Mouse (Mus musculus) megakaryocyte, embryonic 14.5 days (primary cell): ENCODE measurements around the gene Efcab5.

Experiments used
- FLI1 ChIP-seq: IDR thresholded peaks from 2 replicates; pipeline ENCODE4 v1.6.1; 2012; ENCODE audit warnings: low read length, inconsistent platforms, mixed read lengths
- GATA1 ChIP-seq: IDR thresholded peaks from 3 replicates; pipeline ENCODE4 v1.6.1; 2012; ENCODE audit warnings: mixed read lengths, low read length, inconsistent platforms, borderline replicate concordance

- TF ChIP-seq GATA1 (no peak), FLI1 (no peak)
Observed at GRCm38 (mm10) chr11:77215483-77215882, 26.7 kb upstream of the Efcab5 start.
